Mouse (Mus musculus): ENCODE measurements at regions not wholly inside any gene's neighbourhood (a gene's known extent, or its start where the extent isn't known, plus 50 kb on each side); places are given as distances from the start of the nearest gene placed in this dataset.
A peak's percentile ranks its signal among the peaks of the same experiment; 100 is the strongest.
"Not testable (repeated sequence)": the region's sequence is repeated elsewhere in the genome, so short reads cannot be mapped to it uniquely, and the experiment has no call there.

- DNase-seq (ENCODE audit: low spot score in 2 of 2): no peak
Measured at GRCm38 (mm10) chr7:116680523-116680922, 176.4 kb downstream of the Nucb2 start.

GRCm38 (mm10) chr7:116681268-116681667, 177.1 kb downstream of the Nucb2 start:
- DNase-seq (ENCODE audit: low spot score in 2 of 2): no peak

GRCm38 (mm10) chr7:116700409-116700808, 196.2 kb downstream of the Nucb2 start:
- DNase-seq (ENCODE audit: low spot score in 2 of 2): no peak

GRCm38 (mm10) chr7:116701466-116702342, 197.5 kb downstream of the Nucb2 start:
- DNase-seq (ENCODE audit: low spot score in 2 of 2): peak; percentile 84 to 87

GRCm38 (mm10) chr7:116702596-116702995, 198.4 kb downstream of the Nucb2 start:
- no peak for DNase-seq (ENCODE audit: low spot score in 2 of 2)

- no peak for DNase-seq (ENCODE audit: low spot score in 2 of 2)
Measured at GRCm38 (mm10) chr7:116711541-116711940, 207.4 kb downstream of the Nucb2 start.

- DNase-seq (ENCODE audit: low spot score in 2 of 2): no peak
Measured at GRCm38 (mm10) chr7:116713200-116713599, 209.0 kb downstream of the Nucb2 start.

GRCm38 (mm10) chr7:116715234-116716046, 211.3 kb downstream of the Nucb2 start:
- DNase-seq (ENCODE audit: low spot score in 2 of 2): no peak

GRCm38 (mm10) chr7:116728379-116728778, 224.2 kb downstream of the Nucb2 start:
- DNase-seq (ENCODE audit: low spot score in 2 of 2): no peak

GRCm38 (mm10) chr7:116729795-116730194, 225.6 kb downstream of the Nucb2 start:
- no peak for DNase-seq (ENCODE audit: low spot score in 2 of 2)

- no peak for DNase-seq (ENCODE audit: low spot score in 2 of 2)
Measured at GRCm38 (mm10) chr7:116735676-116736075, 231.5 kb downstream of the Nucb2 start.

- DNase-seq (ENCODE audit: low spot score in 2 of 2): no peak
Measured at GRCm38 (mm10) chr7:116736333-116736732, 232.2 kb downstream of the Nucb2 start.

- no peak for DNase-seq (ENCODE audit: low spot score in 2 of 2)
Measured at GRCm38 (mm10) chr7:116738009-116738408, 233.8 kb downstream of the Nucb2 start.

- no peak for DNase-seq (ENCODE audit: low spot score in 2 of 2)
Measured at GRCm38 (mm10) chr7:116754556-116754955, 250.4 kb downstream of the Nucb2 start.

GRCm38 (mm10) chr7:116792181-116792580, 288.0 kb downstream of the Nucb2 start:
- DNase-seq (ENCODE audit: low spot score in 2 of 2): not testable (repeated sequence)

- no peak for DNase-seq (ENCODE audit: low spot score in 2 of 2)
Measured at GRCm38 (mm10) chr7:116808475-116808874, 304.3 kb downstream of the Nucb2 start.

GRCm38 (mm10) chr7:116816494-116816893, 312.3 kb downstream of the Nucb2 start:
- DNase-seq (ENCODE audit: low spot score in 2 of 2): no peak

- DNase-seq (ENCODE audit: low spot score in 2 of 2): no peak
Measured at GRCm38 (mm10) chr7:116817991-116818390, 313.8 kb downstream of the Nucb2 start.

GRCm38 (mm10) chr7:116820613-116821012, 316.4 kb downstream of the Nucb2 start:
- no peak for DNase-seq (ENCODE audit: low spot score in 2 of 2)

- DNase-seq (ENCODE audit: low spot score in 2 of 2): no peak
Measured at GRCm38 (mm10) chr7:116842894-116843293, 338.7 kb downstream of the Nucb2 start.

GRCm38 (mm10) chr7:116847846-116848730, 343.9 kb downstream of the Nucb2 start:
- no peak for DNase-seq (ENCODE audit: low spot score in 2 of 2)

GRCm38 (mm10) chr7:116853351-116853750, 349.2 kb downstream of the Nucb2 start:
- no peak for DNase-seq (ENCODE audit: low spot score in 2 of 2)

Measured in frontal cortex, postnatal 25 days (tissue).